Mouse (Mus musculus) CH12.LX (cell line): ENCODE results near the gene Samd1.

ENCODE experiments used
- CTCF ChIP-seq, 2 experiments: IDR thresholded peaks in 1 of 2; conservative IDR thresholded peaks in 1 of 2; 2 replicates each; pipeline ENCODE4 v1.5.1; 2011 to 2012; ENCODE audit warnings: low read depth in 2 of 2, low read length in 2 of 2, improper control_type of control experiment in 1 of 2, inconsistent platforms in 1 of 2, mild to moderate bottlenecking in 1 of 2, moderate library complexity in 1 of 2
- E2F4 ChIP-seq: IDR thresholded peaks from 2 replicates; pipeline ENCODE4 v1.6.1; 2011; ENCODE audit warnings: low read depth, low read length, improper control_type of control experiment; ENCODE audit not compliant: insufficient replicate concordance
- EP300 ChIP-seq: IDR thresholded peaks from 2 replicates; pipeline ENCODE4 v1.6.1; 2011; ENCODE audit warnings: low read length, improper control_type of control experiment
- HCFC1 ChIP-seq: IDR thresholded peaks from 2 replicates; pipeline ENCODE4 v1.6.1; 2012; ENCODE audit warnings: low read depth, mild to moderate bottlenecking, inconsistent platforms, low read length, improper control_type of control experiment
- KAT2A ChIP-seq: IDR thresholded peaks from 2 replicates; pipeline ENCODE4 v1.6.1; 2012; ENCODE audit warnings: low read length, improper control_type of control experiment, inconsistent platforms; ENCODE audit not compliant: insufficient replicate concordance
- MAZ ChIP-seq: IDR thresholded peaks from 2 replicates; pipeline ENCODE4 v1.6.1; 2012; ENCODE audit warnings: low read depth, mild to moderate bottlenecking, inconsistent platforms, low read length, improper control_type of control experiment, moderate library complexity
- MEF2A ChIP-seq: IDR thresholded peaks from 2 replicates; pipeline ENCODE4 v1.6.1; 2014; ENCODE audit warnings: low read depth, mild to moderate bottlenecking, inconsistent platforms, low read length, improper control_type of control experiment, borderline replicate concordance
- MYC ChIP-seq: IDR thresholded peaks from 2 replicates; pipeline ENCODE4 v1.6.1; 2011; ENCODE audit warnings: low read depth, mild to moderate bottlenecking, improper control_type of control experiment, low read length
- NELFE ChIP-seq: IDR thresholded peaks from 2 replicates; pipeline ENCODE4 v1.6.1; 2011; ENCODE audit warnings: low read depth, low read length, improper control_type of control experiment
- POLR2A ChIP-seq: IDR thresholded peaks from 2 replicates; pipeline ENCODE4 v1.6.1; 2011; ENCODE audit warnings: low read depth, mild to moderate bottlenecking, improper control_type of control experiment, low read length
- RCOR1 ChIP-seq: conservative IDR thresholded peaks from 2 replicates; pipeline ENCODE4 v1.6.1; 2012; ENCODE audit warnings: low read depth, mild to moderate bottlenecking, inconsistent platforms, low read length, improper control_type of control experiment
- USF1 ChIP-seq: IDR thresholded peaks from 2 replicates; pipeline ENCODE4 v1.6.1; 2014; ENCODE audit warnings: low read depth, mild to moderate bottlenecking, inconsistent platforms, low read length, improper control_type of control experiment
- ZC3H11A ChIP-seq: IDR thresholded peaks from 2 replicates; pipeline ENCODE4 v1.6.1; 2012; ENCODE audit warnings: low read depth, mild to moderate bottlenecking, inconsistent platforms, low read length, improper control_type of control experiment

- TF ChIP-seq HCFC1 (no peak), CTCF (conservative IDR thresholded peaks at IDR 0.05 in 1 of 2, IDR thresholded peaks at IDR 0.05 in 1 of 2; ENCODE audit: low read depth in 2 of 2, low read length in 2 of 2) (no peak), KAT2A (no peak), E2F4 (no peak), USF1 (no peak), EP300 (no peak), ZC3H11A (no peak), POLR2A (no peak), MYC (no peak), NELFE (no peak), MEF2A (no peak), RCOR1 (no peak), MAZ (no peak)
Observed at GRCm38 (mm10) chr8:84008362-84008761, 10.9 kb downstream of the Samd1 start.
